Mouse (Mus musculus) hindbrain, embryonic 14.5 days (tissue): ENCODE data around the gene Gm48552. TPM values are rescaled to one million over a fixed set of nuclear protein-coding genes. Genes with fewer than 3 reads are reported as not detected.

Experiments used
- ATAC-seq: fragments of 200-750 bp; cut with Nextera tagmentation; 2 replicates; pipeline ENCODE4 v1.8.0; 2017; ENCODE audit warnings: moderate number of reproducible peaks, mild to moderate bottlenecking, moderate TSS enrichment, moderate library complexity; ENCODE audit not compliant: low FRiP score
- DNase-seq: peaks from one replicate; pipeline ENCODE4 v3.0.0-alpha.2; 2015; ENCODE audit warnings: low spot score
- H3K27ac ChIP-seq: fragments of 300-500 bp; sonication (generic); 2 replicates; pipeline ENCODE4 v1.5.1; 2014; ENCODE audit warnings: mild to moderate bottlenecking, moderate library complexity
- H3K27me3 ChIP-seq: fragments of 300-500 bp; sonication (generic); 2 replicates; pipeline ENCODE4 v1.6.1; 2014; ENCODE audit warnings: mild to moderate bottlenecking, low read length, mixed read lengths; ENCODE audit not compliant: control insufficient read depth, insufficient read depth
- H3K36me3 ChIP-seq: fragments of 300-500 bp; sonication (generic); replicated peaks from 2 replicates; pipeline ENCODE4 v1.6.1; 2014; ENCODE audit not compliant: control insufficient read depth, insufficient read depth
- H3K4me1 ChIP-seq: fragments of 300-500 bp; sonication (generic); replicated peaks from 2 replicates; pipeline ENCODE4 v1.6.1; 2014; ENCODE audit warnings: antibody characterized with exemption, low read length, mixed read lengths; ENCODE audit not compliant: control insufficient read depth, insufficient read depth
- H3K4me2 ChIP-seq: fragments of 300-500 bp; sonication (generic); replicated peaks from 2 replicates; pipeline ENCODE4 v1.6.1; 2014; ENCODE audit warnings: mild to moderate bottlenecking, moderate library complexity
- H3K4me3 ChIP-seq: fragments of 300-500 bp; sonication (generic); replicated peaks from 2 replicates; pipeline ENCODE4 v1.5.1; 2014; ENCODE audit warnings: mild to moderate bottlenecking, low read length
- H3K9ac ChIP-seq: fragments of 300-500 bp; sonication (generic); 2 replicates; pipeline ENCODE4 v1.6.1; 2014
- H3K9me3 ChIP-seq: fragments of 300-500 bp; sonication (generic); 2 replicates; pipeline ENCODE4 v1.6.1; 2016; ENCODE audit warnings: low read length; ENCODE audit not compliant: control insufficient read depth
- WGBS: fragments of 180-500 bp; shearing (Covaris S2); extraction: QIAGEN DNeasy Blood & Tissue Kit; methylation state at CpG from one replicate; pipeline ENCODE4 v1.1.7; 2014; 5-methylcytosine and 5-hydroxymethylcytosine counted together
- microRNA-seq: library from miRNA; unstranded; fragments of <30 nt; microRNA quantifications from one replicate; pipeline ENCODE4, GENCODE M21; 2016
- polyA plus RNA-seq: library from polyadenylated mRNA; unstranded; fragments of >200 nt; fragmentation: Nextera tagmentation; extraction: Ambion mirVana; gene quantifications from 2 replicates; pipeline ENCODE4 v1.2.1, GENCODE M21; 2014

Gm48552 gene
- polyA plus RNA-seq, 1 experiment from 2014 or later, result 1.9 TPM

- peaks cover 23% of the 10 kb centered on the region for H3K27me3 ChIP-seq
- no peaks in the 10 kb centered on the region for H3K36me3 ChIP-seq
- peaks cover 35% of the 10 kb centered on the region for H3K4me1 ChIP-seq
- peak; percentile 43 for DNase-seq
- peak overlapping the region; percentile 88 for H3K4me2 ChIP-seq
- WGBS, result 17% methylated on average over 15 of the region's 15 CpGs
- H3K4me3 ChIP-seq, result peak overlapping the region; percentile 80
- H3K9ac ChIP-seq, result peak overlapping the region; percentile 87
- H3K9me3 ChIP-seq, result no peaks in the 10 kb centered on the region
- H3K27ac ChIP-seq, result peak overlapping the region; percentile 97; the same call in 1 of the 2 replicates
- no peak for ATAC-seq
These were observed 42.8 kb downstream of the Gm48552 start for GRCm38 (mm10) chr10:81431526-81432168.

- Histone ChIP-seq H3K4me1 (peaks cover 28% of the 10 kb centered on the region), H3K36me3 (no peaks in the 10 kb centered on the region), H3K9ac (no peak overlapping the region), H3K9me3 (no peaks in the 10 kb centered on the region), H3K27me3 (peaks cover 17% of the 10 kb centered on the region), H3K4me2 (peak overlapping the region; percentile 44), H3K27ac (no peak overlapping the region), H3K4me3 (peak overlapping the region; percentile 10)
- ATAC-seq (no peak; the same call in 1 of the 2 replicates), DNase-seq (no peak)
- WGBS, result 62% methylated on average over 21 of the region's 21 CpGs
These were observed 43.5 kb downstream of the Gm48552 start for GRCm38 (mm10) chr10:81432169-81432867.

DNA sequence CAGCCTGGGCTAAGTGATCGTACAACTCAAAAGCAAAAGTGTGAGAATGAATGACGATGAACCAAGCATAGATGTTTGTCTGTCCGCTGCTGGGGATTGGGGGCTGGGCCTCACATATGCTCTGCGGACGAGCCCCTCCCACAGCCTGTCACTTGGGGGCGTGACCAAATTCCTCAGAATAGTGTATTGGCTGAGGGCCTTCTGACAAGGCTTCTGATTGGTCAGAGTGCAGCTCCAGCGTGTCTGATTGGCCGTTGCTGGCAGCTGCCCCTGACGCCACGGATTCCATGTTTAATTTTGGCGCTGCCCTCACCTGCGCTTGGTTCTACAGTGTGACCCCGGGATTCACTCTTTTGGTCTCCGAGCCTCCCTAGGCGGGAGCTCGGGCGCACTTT lies 44.1 kb downstream of the Gm48552 start:
- H3K4me2 ChIP-seq, result peak overlapping the region; percentile 44
- H3K4me1 ChIP-seq, result peaks cover 27% of the 10 kb centered on the region
- ATAC-seq (peak; percentile 89), DNase-seq (peak; percentile 95)
- 2% methylated on average over 17 of the region's 17 CpGs for WGBS
- H3K9me3 ChIP-seq, result no peaks in the 10 kb centered on the region
- no peak overlapping the region for H3K27ac ChIP-seq
- H3K9ac ChIP-seq, result no peak overlapping the region
- peak overlapping the region; percentile 15 for H3K4me3 ChIP-seq
- no peaks in the 10 kb centered on the region for H3K36me3 ChIP-seq
- H3K27me3 ChIP-seq, result peaks cover 11% of the 10 kb centered on the region

DNA sequence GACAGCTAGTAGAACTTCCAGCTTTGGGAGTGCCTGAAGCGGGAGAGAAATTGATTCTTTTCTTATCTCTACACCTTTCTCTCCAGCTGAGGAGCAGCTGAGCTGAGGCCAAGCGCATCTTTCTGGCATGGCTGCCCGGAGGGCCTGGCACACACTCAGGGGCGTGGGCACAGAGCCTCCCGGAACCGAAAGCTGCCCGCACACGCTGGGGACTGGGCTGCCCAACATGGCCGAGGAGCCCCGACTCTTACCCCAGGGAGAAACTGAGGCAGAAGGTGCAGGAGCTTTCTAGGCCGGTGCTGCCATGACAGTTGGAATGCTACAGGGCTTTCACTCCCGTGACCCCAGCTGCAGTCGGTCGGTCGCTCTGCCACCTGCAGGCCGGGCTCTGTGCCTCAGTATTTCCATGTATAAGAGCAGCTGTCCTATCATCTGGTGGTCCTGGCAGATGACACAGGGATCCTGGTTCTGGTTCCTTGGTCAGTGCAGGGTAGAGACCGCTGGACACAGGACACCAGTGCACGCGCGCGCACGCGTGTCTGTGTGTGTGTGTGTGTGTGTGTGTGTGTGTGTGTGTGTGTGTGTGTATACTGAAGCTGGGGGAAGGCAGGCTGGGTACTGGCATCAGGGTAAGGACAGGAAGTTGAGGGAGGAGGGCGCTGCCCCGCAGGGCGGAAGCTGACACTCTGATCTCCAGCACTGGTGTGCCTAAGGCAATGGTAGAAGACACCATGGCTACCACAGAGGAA lies 44.9 kb downstream of the Gm48552 start:
- no peaks in the 10 kb centered on the region for H3K36me3 ChIP-seq
- no peak overlapping the region for H3K4me3 ChIP-seq
- H3K27me3 ChIP-seq, result 0 out of 2 replicates have a peak, but pooled peaks cover 3% of the 10 kb centered on the region
- no peak for DNase-seq
- peaks cover 27% of the 10 kb centered on the region for H3K4me1 ChIP-seq
- H3K9me3 ChIP-seq, result no peaks in the 10 kb centered on the region
- peak overlapping the region; percentile 44 for H3K4me2 ChIP-seq
- WGBS, result 74% methylated on average over 26 of the region's 26 CpGs
- ATAC-seq, result no peak
- no peak overlapping the region for H3K27ac ChIP-seq
- H3K9ac ChIP-seq, result no peak overlapping the region

DNA sequence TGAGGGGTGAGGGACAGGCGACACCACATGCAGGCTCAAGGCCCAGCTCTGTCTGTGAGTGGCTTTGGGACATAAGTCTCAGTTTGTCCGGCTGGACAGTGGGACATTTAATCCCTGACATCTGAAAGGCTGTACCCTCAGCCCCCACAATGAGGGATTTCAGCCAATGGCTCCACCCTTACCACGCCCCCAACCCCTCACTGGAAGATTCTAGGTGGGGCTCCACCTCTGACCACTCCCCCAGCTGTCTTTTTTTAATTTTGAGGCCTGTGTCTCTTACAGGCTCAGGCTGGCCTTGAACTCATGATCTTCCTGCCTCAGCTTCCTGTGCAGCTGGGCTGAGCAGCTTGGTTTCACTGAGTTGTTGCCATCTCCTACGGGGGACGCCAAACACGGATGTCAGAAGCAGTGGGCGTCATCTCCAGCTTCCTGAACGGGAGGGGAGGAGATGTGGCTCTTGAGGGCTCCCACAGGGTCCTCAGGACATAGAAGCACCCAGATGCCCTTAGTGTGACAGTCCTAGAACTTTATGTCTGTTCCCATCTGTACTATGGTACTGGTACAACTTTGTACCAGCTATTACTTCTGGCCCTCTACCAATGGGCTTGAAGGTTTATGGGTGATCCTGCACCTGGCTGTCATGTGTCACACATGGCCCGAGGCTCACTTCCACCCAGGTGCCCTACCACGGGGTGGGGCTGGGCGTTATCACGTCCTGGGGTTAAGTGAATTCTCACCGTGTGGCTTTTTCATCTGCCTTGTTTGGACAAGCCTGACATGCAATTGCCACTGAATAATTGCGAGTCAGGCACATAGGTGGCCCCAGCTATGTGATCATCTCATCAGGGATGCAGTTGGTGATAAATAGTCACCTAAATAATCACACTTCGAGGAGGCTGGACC lies 45.8 kb downstream of the Gm48552 start:
- no peaks in the 10 kb centered on the region for H3K9me3 ChIP-seq
- H3K4me3 ChIP-seq, result no peak overlapping the region
- no peak for DNase-seq
- H3K27ac ChIP-seq, result peak overlapping the region; percentile 57
- H3K4me2 ChIP-seq, result no peak overlapping the region
- no peaks in the 10 kb centered on the region for H3K36me3 ChIP-seq
- WGBS, result 66% methylated on average over 15 of the region's 15 CpGs
- no peaks in the 10 kb centered on the region for H3K27me3 ChIP-seq
- H3K4me1 ChIP-seq, result peaks cover 21% of the 10 kb centered on the region
- ATAC-seq, result no peak
- H3K9ac ChIP-seq, result no peak overlapping the region

- Histone ChIP-seq H3K36me3 (no peaks in the 10 kb centered on the region), H3K4me2 (no peak overlapping the region), H3K27ac (peak overlapping the region; percentile 57; the same call in 1 of the 2 replicates), H3K4me1 (peaks cover 18% of the 10 kb centered on the region), H3K9ac (no peak overlapping the region), H3K4me3 (no peak overlapping the region), H3K27me3 (no peaks in the 10 kb centered on the region), H3K9me3 (no peaks in the 10 kb centered on the region)
- ATAC-seq, result no peak
- peak; percentile 75 for DNase-seq
- WGBS, result 64% methylated on average over 3 of the region's 3 CpGs
These were observed 46.6 kb downstream of the Gm48552 start for GRCm38 (mm10) chr10:81435436-81435835.

Small RNA genes within 50 kb of the gene (microRNA-seq; reads per million reads assigned to microRNA genes)
- gene Mir1191b, result 0.65 reads per million
- gene Mir6913, result not detected

Other genes with a start within 250 kb of the Gm48552 start
- gene Pias4, start 221.1 kb upstream of the Gm48552 start, polyA plus RNA-seq, result 43.7 and 48.3 TPM in 2 replicates
- 413 and 447 TPM in 2 replicates for gene Eef2, start 212.4 kb upstream of the Gm48552 start, polyA plus RNA-seq
- 68.2 and 76.7 TPM in 2 replicates for gene Dapk3, start 206.0 kb upstream of the Gm48552 start, polyA plus RNA-seq
- gene 4930442H23Rik, start 205.2 kb upstream of the Gm48552 start, polyA plus RNA-seq, result 0.33 TPM in 1 of 2 replicates, not detected in the other
- 0.14 TPM in 1 of 2 replicates, not detected in the other for gene Nmrk2, start 187.0 kb upstream of the Gm48552 start, polyA plus RNA-seq
- 80.2 and 83.1 TPM in 2 replicates for gene Atcay, start 158.2 kb upstream of the Gm48552 start, polyA plus RNA-seq
- 24.2 and 25.4 TPM in 2 replicates for gene Zfr2, start 155.8 kb upstream of the Gm48552 start, polyA plus RNA-seq
- gene Matk, start 136.1 kb upstream of the Gm48552 start, polyA plus RNA-seq, result 30.2 and 37.0 TPM in 2 replicates
- 136 and 142 TPM in 2 replicates for gene Mrpl54, start 122.1 kb upstream of the Gm48552 start, polyA plus RNA-seq
- gene Apba3, start 122.0 kb upstream of the Gm48552 start, polyA plus RNA-seq, result 26.4 and 31.5 TPM in 2 replicates
- 3.9 and 6.0 TPM in 2 replicates for gene Tjp3, start 97.4 kb upstream of the Gm48552 start, polyA plus RNA-seq
- gene Pip5k1c, start 96.0 kb upstream of the Gm48552 start, polyA plus RNA-seq, result 137 and 151 TPM in 2 replicates
- gene Cactin, start 67.9 kb upstream of the Gm48552 start, polyA plus RNA-seq, result 18.7 and 20.6 TPM in 2 replicates
- gene Tbxa2r, start 60.3 kb upstream of the Gm48552 start, polyA plus RNA-seq, result 4.3 and 5.4 TPM in 2 replicates
- not detected in 2 replicates for gene Gipc3, start 45.7 kb upstream of the Gm48552 start, polyA plus RNA-seq
- gene Hmg20b, start 38.5 kb upstream of the Gm48552 start, polyA plus RNA-seq, result 29.0 and 34.0 TPM in 2 replicates
- 7.8 and 10.0 TPM in 2 replicates for gene Mfsd12, start 31.5 kb upstream of the Gm48552 start, polyA plus RNA-seq
- gene 4930404N11Rik, start 23.2 kb upstream of the Gm48552 start, polyA plus RNA-seq, result 0.30 and 0.59 TPM in 2 replicates
- 119 and 125 TPM in 2 replicates for gene Fzr1, start 10.5 kb upstream of the Gm48552 start, polyA plus RNA-seq
- 68.9 TPM in 2 replicates for gene Dohh, start 4.6 kb upstream of the Gm48552 start, polyA plus RNA-seq
- gene Gm48551, start 4.5 kb upstream of the Gm48552 start, polyA plus RNA-seq, result 5.5 and 5.7 TPM in 2 replicates
- 0.84 and 1.3 TPM in 2 replicates for gene Smim24, start 4.0 kb downstream of the Gm48552 start, polyA plus RNA-seq
- 17.3 and 25.8 TPM in 2 replicates for gene Nfic, start 66.6 kb downstream of the Gm48552 start, polyA plus RNA-seq
- 46.6 and 55.9 TPM in 2 replicates for gene Celf5, start 93.7 kb downstream of the Gm48552 start, polyA plus RNA-seq
- 53.8 and 59.0 TPM in 2 replicates for gene Ncln, start 107.4 kb downstream of the Gm48552 start, polyA plus RNA-seq
- 0.70 and 0.81 TPM in 2 replicates for gene S1pr4, start 111.1 kb downstream of the Gm48552 start, polyA plus RNA-seq
- gene Gna15, start 135.2 kb downstream of the Gm48552 start, polyA plus RNA-seq, result 1.1 and 1.2 TPM in 2 replicates
- gene Gna11, start 156.2 kb downstream of the Gm48552 start, polyA plus RNA-seq, result 87.5 and 95.5 TPM in 2 replicates
- 524 and 550 TPM in 2 replicates for gene Aes, start 170.5 kb downstream of the Gm48552 start, polyA plus RNA-seq
- 24.5 and 29.7 TPM in 2 replicates for gene Tle2, start 185.6 kb downstream of the Gm48552 start, polyA plus RNA-seq
- 4.2 and 4.8 TPM in 2 replicates for gene Tle6, start 212.1 kb downstream of the Gm48552 start, polyA plus RNA-seq
- gene BC025920, start 217.3 kb downstream of the Gm48552 start, polyA plus RNA-seq, result 0.90 and 1.1 TPM in 2 replicates
- gene Sirt6, start 238.8 kb downstream of the Gm48552 start, polyA plus RNA-seq, result 39.9 and 42.1 TPM in 2 replicates
- gene Ankrd24, start 239.5 kb downstream of the Gm48552 start, polyA plus RNA-seq, result 11.8 and 12.6 TPM in 2 replicates